Mouse (Mus musculus) kidney, embryonic 16.5 days (tissue): ENCODE measurements around the gene Gm10135. TPM values are rescaled to one million over a fixed set of nuclear protein-coding genes. Genes with fewer than 3 reads are reported as not detected.
"Not testable (repeated sequence)": the region's sequence is repeated elsewhere in the genome, so short reads cannot be mapped to it uniquely, and the experiment has no call there.

Experiments used
- ATAC-seq: fragments of 200-750 bp; cut with Nextera tagmentation; 2 replicates; pipeline ENCODE4 v1.8.0; 2017; ENCODE audit warnings: moderate TSS enrichment; ENCODE audit not compliant: low FRiP score, low TSS enrichment
- H3K27ac ChIP-seq: fragments of 300-500 bp; sonication (generic); 2 replicates; pipeline ENCODE4 v1.5.1; 2014; ENCODE audit warnings: low read length
- H3K27me3 ChIP-seq: fragments of 300-500 bp; sonication (generic); 2 replicates; pipeline ENCODE4 v1.6.1; 2014; ENCODE audit warnings: low read length, control low read depth, mixed read lengths; ENCODE audit not compliant: insufficient read depth
- H3K36me3 ChIP-seq: fragments of 300-500 bp; sonication (generic); 2 replicates; pipeline ENCODE4 v1.6.1; 2014; ENCODE audit warnings: low read length, control low read depth, mixed read lengths; ENCODE audit not compliant: insufficient read depth
- H3K4me1 ChIP-seq: fragments of 300-500 bp; sonication (generic); 2 replicates; pipeline ENCODE4 v1.6.1; 2014; ENCODE audit warnings: low read length, control low read depth, mixed read lengths; ENCODE audit not compliant: insufficient read depth
- H3K4me2 ChIP-seq: fragments of 300-500 bp; sonication (generic); replicated peaks from 2 replicates; pipeline ENCODE4 v1.6.1; 2014; ENCODE audit warnings: low read depth, low read length
- H3K4me3 ChIP-seq: fragments of 300-500 bp; sonication (generic); 2 replicates; pipeline ENCODE4 v1.5.1; 2014; ENCODE audit warnings: mild to moderate bottlenecking, low read length
- H3K9ac ChIP-seq: fragments of 300-500 bp; sonication (generic); replicated peaks from 2 replicates; pipeline ENCODE4 v1.6.1; 2014; ENCODE audit warnings: low read length
- H3K9me3 ChIP-seq: fragments of 300-500 bp; sonication (generic); 2 replicates; pipeline ENCODE4 v1.6.1; 2016; ENCODE audit warnings: low read length, control low read depth
- WGBS: fragments of 180-500 bp; shearing (Covaris S2); extraction: QIAGEN DNeasy Blood & Tissue Kit; methylation state at CpG from one replicate; pipeline ENCODE4 v1.1.7; 2014; 5-methylcytosine and 5-hydroxymethylcytosine counted together
- polyA plus RNA-seq: library from polyadenylated mRNA; unstranded; fragments of >200 nt; fragmentation: Nextera tagmentation; extraction: Ambion mirVana; gene quantifications from 2 replicates; pipeline ENCODE4 v1.2.1, GENCODE M21; 2015

Gene Gm10135
- polyA plus RNA-seq, 1 experiment from 2014 or later, result not detected

DNA sequence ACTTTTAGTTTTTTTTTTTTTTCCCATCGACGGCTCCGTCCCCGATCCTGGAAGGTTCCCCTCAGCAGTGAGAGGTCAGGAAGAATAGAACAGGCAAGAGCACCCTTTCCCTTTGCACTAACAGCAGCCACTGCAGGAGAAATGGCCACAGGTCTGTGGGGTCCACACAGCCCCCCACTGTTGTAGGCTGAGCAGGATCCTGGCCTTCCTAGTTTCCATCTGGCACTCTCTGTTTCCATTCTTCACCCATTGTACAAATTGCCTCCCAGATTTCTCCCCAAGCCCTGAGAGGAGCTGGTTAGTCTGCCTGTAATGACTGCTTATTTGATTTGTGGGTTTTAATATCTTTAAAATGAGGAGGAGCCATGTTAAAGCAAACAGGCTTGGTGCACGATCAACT is 29.5 kb upstream of the Gm10135 start:
- H3K4me2 ChIP-seq, result no peak overlapping the region
- no peak overlapping the region for H3K9ac ChIP-seq
- peaks cover 32% of the 10 kb centered on the region for H3K27me3 ChIP-seq
- H3K36me3 ChIP-seq, result no peaks in the 10 kb centered on the region
- no peak overlapping the region for H3K27ac ChIP-seq
- no peak overlapping the region for H3K4me3 ChIP-seq
- WGBS, result 78% methylated on average over 5 of the region's 5 CpGs
- no peaks in the 10 kb centered on the region for H3K9me3 ChIP-seq
- no peak for ATAC-seq
- peaks cover 8% of the 10 kb centered on the region for H3K4me1 ChIP-seq

DNA sequence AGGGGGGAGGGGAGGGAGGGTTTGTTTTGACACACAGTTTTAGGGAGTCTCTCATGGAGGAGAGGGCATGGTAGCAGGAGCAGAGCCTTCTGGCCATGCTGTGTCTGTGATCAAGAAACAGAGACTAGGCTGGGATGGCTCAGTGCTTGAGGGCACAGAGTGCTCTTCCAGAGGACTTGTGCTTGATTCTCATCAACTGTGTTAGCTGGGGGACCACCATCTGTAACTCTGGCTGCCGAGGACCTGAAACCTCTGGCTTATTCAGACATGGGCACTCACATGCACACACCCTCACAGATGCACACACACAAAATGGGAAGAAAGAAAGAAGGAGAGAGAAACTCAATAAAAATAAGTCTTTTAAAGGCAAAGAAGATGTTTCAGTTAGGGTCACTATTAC is 24.0 kb upstream of the Gm10135 start:
- not testable (repeated sequence) for H3K36me3 ChIP-seq, H3K27me3 ChIP-seq, H3K9me3 ChIP-seq, H3K4me2 ChIP-seq, H3K4me3 ChIP-seq, H3K4me1 ChIP-seq, H3K9ac ChIP-seq, H3K27ac ChIP-seq, ATAC-seq
- WGBS, result 96% methylated on average over 1 of the region's 1 CpGs

DNA sequence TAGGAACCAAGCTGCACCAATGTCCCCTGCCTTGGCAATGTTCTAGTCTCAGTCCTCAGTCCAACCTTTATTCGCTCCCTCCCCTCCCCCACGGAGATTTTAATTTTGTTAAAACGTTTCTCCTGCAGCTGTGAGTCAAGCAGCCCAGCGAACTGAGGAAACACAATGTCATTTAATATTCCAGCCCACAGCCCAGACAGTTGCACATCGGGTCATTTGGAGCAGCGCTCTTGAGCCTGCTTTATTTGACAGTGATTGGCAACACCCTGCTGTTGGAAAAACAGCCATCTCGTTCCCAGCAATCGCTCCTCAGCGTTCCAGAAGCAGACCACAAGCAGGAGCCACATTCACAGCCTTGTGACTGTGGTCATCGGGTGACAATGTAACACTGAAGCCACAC is 20.9 kb upstream of the Gm10135 start:
- Histone ChIP-seq H3K36me3 (no peaks in the 10 kb centered on the region), H3K4me2 (no peak overlapping the region), H3K9ac (no peak overlapping the region), H3K4me1 (peaks cover 6% of the 10 kb centered on the region), H3K27ac (no peak overlapping the region), H3K4me3 (no peak overlapping the region), H3K9me3 (no peaks in the 10 kb centered on the region), H3K27me3 (no peaks in the 10 kb centered on the region)
- 14% methylated on average over 10 of the region's 10 CpGs for WGBS
- ATAC-seq, result peak; percentile 35; the same call in 1 of the 2 replicates

DNA sequence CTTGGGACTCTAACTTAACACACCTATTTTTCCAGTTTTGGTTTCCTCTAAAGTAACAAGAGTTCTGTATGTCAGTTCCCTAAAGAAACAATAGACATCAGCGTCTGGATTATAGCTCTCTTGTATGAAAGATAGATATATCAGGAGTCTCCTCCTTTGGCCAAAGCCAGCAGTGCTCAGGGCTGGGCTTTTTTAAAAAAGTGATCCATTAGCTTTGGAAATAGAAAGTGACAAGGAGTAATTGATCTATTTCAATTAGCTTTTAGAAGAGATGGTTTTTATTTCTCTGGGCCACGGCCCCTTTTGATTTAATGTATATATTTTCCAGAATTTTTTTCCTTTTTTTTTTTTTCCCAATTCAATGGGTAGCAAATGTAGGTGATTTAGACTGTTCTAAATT is 20.4 kb upstream of the Gm10135 start:
- Histone ChIP-seq H3K9me3 (no peaks in the 10 kb centered on the region), H3K27ac (no peak overlapping the region), H3K27me3 (no peaks in the 10 kb centered on the region), H3K4me2 (no peak overlapping the region), H3K4me1 (peaks cover 6% of the 10 kb centered on the region), H3K4me3 (no peak overlapping the region), H3K9ac (no peak overlapping the region), H3K36me3 (no peaks in the 10 kb centered on the region)
- WGBS, result 47% methylated on average over 2 of the region's 2 CpGs
- no peak for ATAC-seq

DNA sequence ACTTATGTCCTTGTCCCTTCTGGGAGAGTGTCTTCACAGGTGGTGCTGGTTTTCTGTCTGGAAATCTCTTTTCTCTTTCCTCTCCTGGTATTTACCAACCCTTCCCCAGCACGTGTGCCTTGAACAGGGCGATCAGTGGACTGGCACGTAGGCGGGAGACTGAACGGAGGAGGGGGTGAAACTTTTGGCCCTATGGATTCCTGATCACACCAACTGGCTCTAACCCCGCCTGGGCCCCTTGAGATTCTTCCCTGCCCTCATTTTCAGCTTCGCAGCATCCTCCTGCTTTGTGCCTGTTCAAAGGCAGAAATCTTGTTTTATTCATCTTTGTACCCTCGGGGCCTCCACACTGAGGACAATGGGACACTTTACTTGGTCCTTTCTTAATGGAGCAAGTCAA is 19.9 kb upstream of the Gm10135 start:
- ATAC-seq, result no peak; the same call in 1 of the 2 replicates
- 40% methylated on average over 8 of the region's 8 CpGs for WGBS

DNA sequence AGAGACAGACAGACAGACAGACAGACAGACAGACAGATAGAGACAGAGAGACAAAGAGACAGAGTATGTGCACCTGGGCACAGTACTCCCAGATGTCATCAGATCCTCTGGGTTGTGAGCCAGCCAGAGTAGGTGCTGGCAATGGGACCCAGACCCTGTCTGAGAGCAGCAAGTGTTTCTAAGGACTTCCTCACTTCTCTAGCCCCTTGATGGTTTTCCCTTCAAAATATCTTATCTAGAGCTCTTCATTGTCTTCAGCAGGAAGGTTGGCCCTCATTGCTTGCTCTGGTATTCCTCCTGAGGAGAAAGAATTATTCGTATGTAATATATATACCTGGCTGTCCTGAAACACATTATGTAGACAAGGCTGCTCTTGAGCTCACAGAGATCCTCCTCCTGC is 18.0 kb upstream of the Gm10135 start:
- 94% methylated on average over 1 of the region's 1 CpGs for WGBS
- H3K4me2 ChIP-seq, result no peak overlapping the region
- H3K9ac ChIP-seq, result no peak overlapping the region
- no peaks in the 10 kb centered on the region for H3K27me3 ChIP-seq
- no peak overlapping the region for H3K27ac ChIP-seq
- H3K9me3 ChIP-seq, result no peaks in the 10 kb centered on the region
- ATAC-seq, result no peak
- peaks cover 6% of the 10 kb centered on the region for H3K4me1 ChIP-seq
- no peaks in the 10 kb centered on the region for H3K36me3 ChIP-seq
- no peak overlapping the region for H3K4me3 ChIP-seq

More for the DNA sequence above, 19.9 kb upstream of the Gm10135 start:
- no peak overlapping the region for H3K9ac ChIP-seq
- H3K27me3 ChIP-seq, result no peaks in the 10 kb centered on the region
- no peak overlapping the region for H3K4me2 ChIP-seq
- no peaks in the 10 kb centered on the region for H3K9me3 ChIP-seq
- H3K4me1 ChIP-seq, result peaks cover 6% of the 10 kb centered on the region
- no peaks in the 10 kb centered on the region for H3K36me3 ChIP-seq
- H3K4me3 ChIP-seq, result no peak overlapping the region
- no peak overlapping the region for H3K27ac ChIP-seq

DNA sequence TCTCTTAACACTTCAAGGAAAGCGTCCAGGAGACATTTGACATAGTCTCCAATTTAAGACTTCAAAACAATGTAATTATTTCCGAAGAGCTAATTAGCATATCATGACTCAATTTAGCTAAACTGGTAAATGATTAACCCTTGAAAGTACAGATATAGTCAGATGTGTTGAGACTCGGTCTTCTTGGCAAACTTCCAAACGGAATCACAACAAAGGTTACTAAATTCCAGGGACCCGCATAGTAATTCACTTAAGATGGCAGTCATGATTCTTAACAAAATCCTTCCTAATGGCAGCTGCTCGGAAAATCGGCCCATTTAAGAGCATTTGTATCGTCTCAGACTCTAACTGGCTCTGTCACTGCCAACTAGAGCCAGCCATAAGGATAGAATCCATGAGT is 15.3 kb upstream of the Gm10135 start:
- WGBS, result 57% methylated on average over 8 of the region's 8 CpGs
- H3K36me3 ChIP-seq, result no peaks in the 10 kb centered on the region
- ATAC-seq, result no peak
- H3K4me3 ChIP-seq, result no peak overlapping the region
- no peaks in the 10 kb centered on the region for H3K4me1 ChIP-seq
- no peak overlapping the region for H3K27ac ChIP-seq
- H3K4me2 ChIP-seq, result no peak overlapping the region
- no peak overlapping the region for H3K9ac ChIP-seq
- no peaks in the 10 kb centered on the region for H3K9me3 ChIP-seq
- no peaks in the 10 kb centered on the region for H3K27me3 ChIP-seq

DNA sequence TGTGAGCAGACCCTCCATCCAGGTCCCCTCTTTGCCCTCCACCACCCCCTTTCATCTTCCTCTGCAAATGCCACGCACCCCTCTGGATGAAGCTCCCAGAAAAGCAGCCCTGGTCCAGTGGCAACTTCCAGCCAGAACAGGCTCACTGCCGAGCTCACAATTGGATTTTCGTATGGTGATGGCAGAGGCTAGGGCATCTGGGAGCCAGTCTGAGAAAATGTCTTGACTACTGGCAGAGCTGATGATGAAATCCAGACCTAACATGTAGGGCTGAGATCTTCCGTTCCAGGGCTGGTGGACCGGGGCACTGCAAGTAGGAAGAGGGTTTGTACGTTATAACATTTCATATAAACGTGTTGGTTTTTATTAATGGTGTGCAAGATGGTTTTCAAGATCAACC is 13.3 kb upstream of the Gm10135 start:
- no peak overlapping the region for H3K4me3 ChIP-seq
- WGBS, result 90% methylated on average over 7 of the region's 7 CpGs
- no peak for ATAC-seq

DNA sequence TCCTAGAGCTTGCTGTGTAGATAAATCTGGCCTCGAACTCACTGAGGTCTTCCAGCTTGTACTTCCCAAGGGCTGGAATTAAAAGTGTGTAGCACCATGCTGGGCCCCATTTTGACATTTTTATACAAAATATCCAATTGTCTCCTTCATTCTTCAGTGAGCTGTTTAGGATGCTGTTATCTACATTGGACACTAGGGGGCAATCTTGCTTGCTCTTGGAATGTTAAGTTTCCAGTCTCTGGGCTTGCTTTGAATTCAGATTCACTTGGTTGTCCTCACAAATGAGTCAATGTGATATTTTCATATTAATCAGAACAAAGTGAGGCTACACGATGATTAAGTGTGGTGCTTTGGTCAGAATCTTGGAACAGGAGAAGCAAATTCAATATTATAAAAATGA is 9.6 kb upstream of the Gm10135 start:
- peak; percentile 15; the same call in 1 of the 2 replicates for ATAC-seq
- H3K9me3 ChIP-seq, result no peaks in the 10 kb centered on the region
- no peak overlapping the region for H3K27ac ChIP-seq
- WGBS, result 6% methylated on average over 2 of the region's 2 CpGs
- no peak overlapping the region for H3K4me2 ChIP-seq
- no peak overlapping the region for H3K4me3 ChIP-seq
- peaks cover 10% of the 10 kb centered on the region for H3K36me3 ChIP-seq
- H3K4me1 ChIP-seq, result no peaks in the 10 kb centered on the region
- no peak overlapping the region for H3K9ac ChIP-seq
- no peaks in the 10 kb centered on the region for H3K27me3 ChIP-seq

More for the DNA sequence above, 13.3 kb upstream of the Gm10135 start:
- no peaks in the 10 kb centered on the region for H3K36me3 ChIP-seq
- H3K4me1 ChIP-seq, result no peaks in the 10 kb centered on the region
- H3K27ac ChIP-seq, result no peak overlapping the region
- no peaks in the 10 kb centered on the region for H3K27me3 ChIP-seq
- H3K9me3 ChIP-seq, result no peaks in the 10 kb centered on the region
- H3K4me2 ChIP-seq, result no peak overlapping the region
- no peak overlapping the region for H3K9ac ChIP-seq

DNA sequence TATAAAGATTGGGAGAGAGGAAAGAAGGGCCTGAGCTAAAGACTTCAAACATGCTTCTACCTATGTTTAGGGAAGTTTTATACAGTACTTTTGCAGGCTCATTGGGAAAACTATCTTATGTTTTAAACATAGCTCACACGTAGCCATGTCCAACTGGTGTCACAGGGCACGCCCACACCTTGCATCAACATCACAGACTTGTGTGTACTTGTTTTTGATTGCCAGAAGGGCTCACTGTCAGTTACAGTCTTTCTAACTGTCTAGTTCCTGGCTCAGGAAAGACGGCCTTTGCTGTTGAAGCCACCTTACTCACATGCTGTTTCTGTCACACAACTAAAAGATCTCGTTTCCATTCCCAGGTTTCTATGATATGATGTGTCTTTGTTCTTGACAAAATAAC is 2.0 kb upstream of the Gm10135 start:
- no peak for ATAC-seq
- Histone ChIP-seq H3K27ac (no peak overlapping the region), H3K4me1 (no peaks in the 10 kb centered on the region), H3K9me3 (no peaks in the 10 kb centered on the region), H3K27me3 (no peaks in the 10 kb centered on the region), H3K4me3 (no peak overlapping the region), H3K9ac (no peak overlapping the region), H3K4me2 (no peak overlapping the region), H3K36me3 (peaks cover 27% of the 10 kb centered on the region)
- WGBS, result 81% methylated on average over 4 of the region's 4 CpGs

DNA sequence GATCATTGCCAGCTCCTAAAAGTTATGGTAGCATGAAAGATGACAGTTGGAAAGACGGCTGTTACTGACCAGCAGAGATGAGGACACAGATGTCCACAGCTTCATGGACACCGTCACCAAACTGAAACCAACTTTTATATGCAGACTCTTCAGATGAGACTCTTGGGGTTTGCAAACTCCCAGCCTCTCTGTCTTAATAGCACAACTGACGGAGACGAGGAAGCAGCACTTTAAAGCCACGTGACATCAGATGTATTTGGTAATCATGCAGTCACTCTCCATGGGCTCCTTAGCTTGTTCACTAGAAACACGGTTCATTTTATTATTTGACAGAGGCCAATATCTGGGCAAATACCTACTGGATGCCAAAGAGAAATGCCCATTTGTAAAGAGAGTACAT is 1.5 kb upstream of the Gm10135 start:
- no peak for ATAC-seq
- Histone ChIP-seq H3K4me2 (no peak overlapping the region), H3K9me3 (no peaks in the 10 kb centered on the region), H3K27me3 (no peaks in the 10 kb centered on the region), H3K4me1 (no peaks in the 10 kb centered on the region), H3K4me3 (no peak overlapping the region), H3K36me3 (peaks cover 24% of the 10 kb centered on the region), H3K27ac (no peak overlapping the region), H3K9ac (no peak overlapping the region)
- 84% methylated on average over 6 of the region's 6 CpGs for WGBS
